Mouse (Mus musculus): ENCODE data around the gene Ubtd1.

GRCm38 (mm10) chr19:41994023-41994422, 12.5 kb downstream of the Ubtd1 start:
- TF ChIP-seq POLR2A (IDR thresholded peaks at IDR 0.05; ENCODE audit: borderline replicate concordance, low read depth, low read length) (no peak), CTCF (IDR thresholded peaks at IDR 0.05; ENCODE audit: low read depth, low read length) (no peak)

Measured in bone marrow macrophage, adult 2 months (primary cell).